Mouse (Mus musculus): ENCODE data around the gene Rps6kb2. TPM values are rescaled to one million over a fixed set of nuclear protein-coding genes. Genes with fewer than 3 reads are reported as not detected.

Rps6kb2 gene
- polyA plus RNA-seq, 1 experiment from 2014 or later: 22.1 TPM

- ATAC-seq: no peak
- H3K4me1 ChIP-seq (ENCODE audit: insufficient read depth): peaks cover 45% of the 10 kb centered on the region
- TF ChIP-seq CTCF (IDR thresholded peaks at IDR 0.05; ENCODE audit: low read depth): no peak
- TF ChIP-seq EP300 (IDR thresholded peaks at IDR 0.05; ENCODE audit: low read depth): no peak
- H3K9ac ChIP-seq (replicated peaks): no peak overlapping the region
- H3K27ac ChIP-seq (ENCODE audit: low read depth): no peak overlapping the region
- 77% methylated on average over 12 of the region's 12 CpGs for WGBS (ENCODE audit: insufficient replicate concordance)
- DNase-seq: no peak
- no peak overlapping the region for H3K4me3 ChIP-seq (ENCODE audit: low read depth, low read length)
- H3K4me2 ChIP-seq (ENCODE audit: low read depth, low read length): no peak overlapping the region
- peaks cover 14% of the 10 kb centered on the region for H3K36me3 ChIP-seq (replicated peaks; ENCODE audit: insufficient read depth, low read length)
- no peaks in the 10 kb centered on the region for H3K27me3 ChIP-seq (ENCODE audit: insufficient read depth, low read length)
- H3K9me3 ChIP-seq (ENCODE audit: low read length): no peaks in the 10 kb centered on the region
Measured at GRCm38 (mm10) chr19:4146366-4147021, 16.7 kb downstream of the Rps6kb2 start.

GRCm38 (mm10) chr19:4145936-4146335 lies 17.2 kb downstream of the Rps6kb2 start:
- 89% methylated on average over 5 of the region's 5 CpGs for WGBS (ENCODE audit: insufficient replicate concordance)
- TF ChIP-seq EP300 (IDR thresholded peaks at IDR 0.05; ENCODE audit: low read depth) (no peak), CTCF (IDR thresholded peaks at IDR 0.05; ENCODE audit: low read depth) (no peak)
- H3K36me3 ChIP-seq (replicated peaks; ENCODE audit: insufficient read depth, low read length): peaks cover 12% of the 10 kb centered on the region
- H3K4me2 ChIP-seq (ENCODE audit: low read depth, low read length): no peak overlapping the region
- H3K27ac ChIP-seq (ENCODE audit: low read depth): peak overlapping the region; percentile 74; the same call in 1 of the 2 replicates
- DNase-seq: no peak
- ATAC-seq: no peak
- H3K27me3 ChIP-seq (ENCODE audit: insufficient read depth, low read length): no peaks in the 10 kb centered on the region
- H3K4me1 ChIP-seq (ENCODE audit: insufficient read depth): peaks cover 45% of the 10 kb centered on the region
- H3K4me3 ChIP-seq (ENCODE audit: low read depth, low read length): no peak overlapping the region
- H3K9ac ChIP-seq (replicated peaks): no peak overlapping the region
- H3K9me3 ChIP-seq (ENCODE audit: low read length): no peaks in the 10 kb centered on the region

GRCm38 (mm10) chr19:4144550-4145498 lies 18.3 kb downstream of the Rps6kb2 start:
- Histone ChIP-seq H3K4me3 (ENCODE audit: low read depth, low read length) (no peak overlapping the region), H3K27ac (ENCODE audit: low read depth) (peak overlapping the region; percentile 74), H3K9me3 (ENCODE audit: low read length) (no peaks in the 10 kb centered on the region), H3K9ac (replicated peaks) (no peak overlapping the region; the same call in 1 of the 2 replicates), H3K27me3 (ENCODE audit: insufficient read depth, low read length) (no peaks in the 10 kb centered on the region), H3K36me3 (replicated peaks; ENCODE audit: insufficient read depth, low read length) (peaks cover under 1% of the 10 kb centered on the region; the same call in 1 of the 2 replicates), H3K4me2 (ENCODE audit: low read depth, low read length) (no peak overlapping the region), H3K4me1 (ENCODE audit: insufficient read depth) (peaks cover 35% of the 10 kb centered on the region)
- no peak; the same call in 1 of the 2 replicates for ATAC-seq
- DNase-seq: peak; percentile 53
- 61% methylated on average over 16 of the region's 16 CpGs for WGBS (ENCODE audit: insufficient replicate concordance)
- TF ChIP-seq EP300 (IDR thresholded peaks at IDR 0.05; ENCODE audit: low read depth) (no peak), CTCF (IDR thresholded peaks at IDR 0.05; ENCODE audit: low read depth) (no peak)

- Histone ChIP-seq H3K27ac (ENCODE audit: low read depth) (peak within 1 kb of the TSS; percentile 74), H3K36me3 (replicated peaks; ENCODE audit: insufficient read depth, low read length) (no peaks in the 10 kb centered on the region), H3K27me3 (ENCODE audit: insufficient read depth, low read length) (no peaks in the 10 kb centered on the region), H3K9ac (replicated peaks) (no peak within 1 kb of the TSS; the same call in 1 of the 2 replicates), H3K4me1 (ENCODE audit: insufficient read depth) (peaks cover 24% of the 10 kb centered on the region), H3K9me3 (ENCODE audit: low read length) (no peaks in the 10 kb centered on the region), H3K4me3 (ENCODE audit: low read depth, low read length) (no peak within 1 kb of the TSS), H3K4me2 (ENCODE audit: low read depth, low read length) (no peak within 1 kb of the TSS)
- ATAC-seq (no peak), DNase-seq (no peak)
- 47% methylated on average over 7 of the region's 7 CpGs for WGBS (ENCODE audit: insufficient replicate concordance)
- no peak for TF ChIP-seq EP300 (IDR thresholded peaks at IDR 0.05; ENCODE audit: low read depth)
- no peak for TF ChIP-seq CTCF (IDR thresholded peaks at IDR 0.05; ENCODE audit: low read depth)
Measured at GRCm38 (mm10) chr19:4143759-4144268, 19.3 kb downstream of the Rps6kb2 start, which contains the start of gene Cabp4. TSS of gene Cabp4 (minus strand) at chr19:4144033.

- Histone ChIP-seq H3K36me3 (replicated peaks; ENCODE audit: insufficient read depth, low read length) (no peaks in the 10 kb centered on the region), H3K9ac (replicated peaks) (no peak overlapping the region), H3K4me2 (ENCODE audit: low read depth, low read length) (no peak overlapping the region), H3K27me3 (ENCODE audit: insufficient read depth, low read length) (no peaks in the 10 kb centered on the region), H3K4me1 (ENCODE audit: insufficient read depth) (peaks cover 20% of the 10 kb centered on the region), H3K27ac (ENCODE audit: low read depth) (no peak overlapping the region), H3K4me3 (ENCODE audit: low read depth, low read length) (no peak overlapping the region), H3K9me3 (ENCODE audit: low read length) (no peaks in the 10 kb centered on the region)
- TF ChIP-seq EP300 (IDR thresholded peaks at IDR 0.05; ENCODE audit: low read depth) (no peak), CTCF (IDR thresholded peaks at IDR 0.05; ENCODE audit: low read depth) (no peak)
- DNase-seq: no peak
- 79% methylated on average over 18 of the region's 18 CpGs for WGBS (ENCODE audit: insufficient replicate concordance)
- ATAC-seq: no peak
Measured at GRCm38 (mm10) chr19:4142416-4143173, 20.6 kb downstream of the Rps6kb2 start.

Measured in liver, postnatal 0 days (tissue).